Mouse (Mus musculus) bone marrow macrophage, adult 2 months (primary cell): Measurements from ENCODE around the gene Marveld1.

Experiments
- CTCF ChIP-seq: IDR thresholded peaks from 2 replicates; pipeline ENCODE4 v1.5.1; 2012; ENCODE audit warnings: low read depth, mild to moderate bottlenecking, low read length, moderate library complexity
- POLR2A ChIP-seq: IDR thresholded peaks from 2 replicates; pipeline ENCODE4 v1.6.1; 2012; ENCODE audit warnings: mild to moderate bottlenecking, low read depth, low read length, borderline replicate concordance

GRCm38 (mm10) chr19:42164188-42164587 is 17.0 kb downstream of the Marveld1 start:
- TF ChIP-seq CTCF (no peak), POLR2A (no peak)
